9 mouse cellular contexts compared by ENCODE assay signal in the genomic region with DNA sequence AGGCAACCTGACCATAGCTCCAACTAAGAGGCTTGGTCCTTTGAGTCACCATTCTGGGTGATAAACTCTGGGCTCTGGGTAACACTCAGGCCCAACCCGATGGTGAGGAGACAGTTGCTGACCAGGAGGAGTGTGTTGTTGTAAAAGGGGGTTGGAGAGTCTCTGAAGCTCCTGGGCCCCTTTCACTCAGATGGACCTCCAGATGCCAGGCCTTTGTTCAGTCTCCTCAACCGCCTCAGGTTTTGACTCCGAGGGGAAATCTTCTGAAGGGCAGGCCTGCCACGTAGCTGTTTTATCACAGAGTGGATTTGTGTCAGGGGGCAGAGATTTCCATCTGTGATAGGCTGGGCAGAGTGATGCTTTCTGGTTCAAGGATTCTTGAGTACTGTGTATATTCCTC. TPM values are rescaled to one million over a fixed set of nuclear protein-coding genes. Genes with fewer than 3 reads are reported as not detected.
DNase-seq lines count a peak whose midpoint lies in the region; ATAC-seq and TF ChIP-seq lines count a peak whose summit lies in the region.
"Had no signal": no experiment of that assay in that cellular context is flagged by ENCODE, and none has a peak within 500 bp of the region (broad histone marks: within the 10 kb centered on the region; RNA-seq: fewer than 3 reads in every experiment).

No protein-coding gene starts in this region.

- H3K27me3 ChIP-seq in lung, embryonic 16.5 days (ENCODE audit: control insufficient read depth, insufficient read depth, low read depth, low read length), result no peaks in the 10 kb centered on the region
- H3K27me3 ChIP-seq in forebrain, embryonic 15.5 days, result no peaks in the 10 kb centered on the region
- no peaks in the 10 kb centered on the region for H3K27me3 ChIP-seq in limb, embryonic 14.5 days (ENCODE audit: control insufficient read depth, insufficient read depth, low read length)
- no peaks in the 10 kb centered on the region for H3K27me3 ChIP-seq in stomach, postnatal 0 days (ENCODE audit: control insufficient read depth, insufficient read depth, low read length)
- H3K27me3 ChIP-seq: megakaryocyte, embryonic 14.5 days had no signal

- no peak for DNase-seq in lung, postnatal 10 days
- no peak for DNase-seq in limb, embryonic 14.5 days (ENCODE audit: low spot score)
- no peak for DNase-seq in stomach, postnatal 0 days (ENCODE audit: low spot score)
- DNase-seq in gastrocnemius, adult 18-20 months (ENCODE audit: low spot score), result no peak
- no peak for DNase-seq in gastrocnemius, postnatal 25 days
- DNase-seq: right cerebral cortex, postnatal 25 days had no signal

- no peak for ATAC-seq in lung, embryonic 16.5 days (ENCODE audit: low read depth)
- no peak; the same call in 1 of the 2 replicates for ATAC-seq in forebrain, embryonic 15.5 days (replicated peaks)
- no peak for ATAC-seq in limb, embryonic 14.5 days (ENCODE audit: low FRiP score, low read depth)
- ATAC-seq in stomach, postnatal 0 days (ENCODE audit: low FRiP score, low TSS enrichment), result no peak

- H3K9ac ChIP-seq in lung, embryonic 16.5 days (ENCODE audit: low read length), result no peak overlapping the region
- peak overlapping the region; percentile 20 for H3K9ac ChIP-seq in forebrain, embryonic 15.5 days (replicated peaks)
- no peak overlapping the region for H3K9ac ChIP-seq in limb, embryonic 14.5 days (ENCODE audit: low read depth, low read length, severe bottlenecking)
- peak overlapping the region; percentile 31; the same call in 1 of the 2 replicates for H3K9ac ChIP-seq in stomach, postnatal 0 days (ENCODE audit: low read length)

- no peaks in the 10 kb centered on the region for H3K9me3 ChIP-seq in lung, embryonic 16.5 days (ENCODE audit: control insufficient read depth, low read length)
- H3K9me3 ChIP-seq in forebrain, embryonic 15.5 days, result no peaks in the 10 kb centered on the region
- no peaks in the 10 kb centered on the region for H3K9me3 ChIP-seq in limb, embryonic 14.5 days (ENCODE audit: control insufficient read depth, low read length)
- H3K9me3 ChIP-seq in stomach, postnatal 0 days (ENCODE audit: control insufficient read depth, low read length), result no peaks in the 10 kb centered on the region
- H3K9me3 ChIP-seq: megakaryocyte, embryonic 14.5 days had no signal

- peak overlapping the region; percentile 88 for H3K27ac ChIP-seq in lung, embryonic 16.5 days (ENCODE audit: low read length)
- peak overlapping the region; percentile 96 for H3K27ac ChIP-seq in forebrain, embryonic 15.5 days (replicated peaks)
- peak overlapping the region; percentile 76 for H3K27ac ChIP-seq in limb, embryonic 14.5 days (replicated peaks; ENCODE audit: low read depth, low read length)
- H3K27ac ChIP-seq in stomach, postnatal 0 days (replicated peaks), result peak overlapping the region; percentile 67

- no peak for TF ChIP-seq POLR2A in limb, embryonic 14.5 days (IDR thresholded peaks at IDR 0.05; ENCODE audit: borderline replicate concordance, extremely low read depth, insufficient read depth, insufficient read length)

- H3K4me2 ChIP-seq in lung, embryonic 16.5 days (ENCODE audit: low read depth, low read length), result peak overlapping the region; percentile 35
- peak overlapping the region; percentile 31 for H3K4me2 ChIP-seq in forebrain, embryonic 15.5 days (replicated peaks)
- H3K4me2 ChIP-seq in limb, embryonic 14.5 days (replicated peaks; ENCODE audit: low read depth, low read length, severe bottlenecking), result peak overlapping the region; percentile 15; the same call in 1 of the 2 replicates
- H3K4me2 ChIP-seq in stomach, postnatal 0 days (replicated peaks; ENCODE audit: low read depth), result peak overlapping the region; percentile 18

- peaks cover 55% of the 10 kb centered on the region for H3K4me1 ChIP-seq in lung, embryonic 16.5 days (replicated peaks; ENCODE audit: control insufficient read depth, insufficient read depth, low read length)
- peaks cover 81% of the 10 kb centered on the region for H3K4me1 ChIP-seq in forebrain, embryonic 15.5 days
- peaks cover 43% of the 10 kb centered on the region for H3K4me1 ChIP-seq in limb, embryonic 14.5 days (ENCODE audit: control insufficient read depth, insufficient read depth, low read length)
- H3K4me1 ChIP-seq in stomach, postnatal 0 days (replicated peaks; ENCODE audit: control insufficient read depth, insufficient read depth), result peaks cover 15% of the 10 kb centered on the region

- H3K4me3 ChIP-seq in lung, embryonic 16.5 days (ENCODE audit: low read length), result no peak overlapping the region
- H3K4me3 ChIP-seq in forebrain, embryonic 15.5 days, result no peak overlapping the region
- H3K4me3 ChIP-seq in limb, embryonic 14.5 days (replicated peaks; ENCODE audit: low read length), result no peak overlapping the region
- H3K4me3 ChIP-seq in stomach, postnatal 0 days (ENCODE audit: low read depth, low read length), result no peak overlapping the region
- H3K4me3 ChIP-seq: megakaryocyte, embryonic 14.5 days had no signal

- no peaks in the 10 kb centered on the region for H3K36me3 ChIP-seq in lung, embryonic 16.5 days (ENCODE audit: control insufficient read depth, insufficient read depth, low read length)
- H3K36me3 ChIP-seq in forebrain, embryonic 15.5 days, result no peaks in the 10 kb centered on the region
- peaks cover 4% of the 10 kb centered on the region; the same call in 1 of the 2 replicates for H3K36me3 ChIP-seq in limb, embryonic 14.5 days (ENCODE audit: control insufficient read depth, insufficient read depth, low read length)
- no peaks in the 10 kb centered on the region for H3K36me3 ChIP-seq in stomach, postnatal 0 days (ENCODE audit: control insufficient read depth, insufficient read depth, low read length)

- no peak for TF ChIP-seq EP300 in stomach, postnatal 0 days (optimal IDR thresholded peaks at IDR 0.05)

- WGBS in lung, embryonic 16.5 days, result 21% methylated on average over 4 of the region's 4 CpGs
- 2% methylated on average over 4 of the region's 4 CpGs for WGBS in forebrain, embryonic 15.5 days
- 8% methylated on average over 4 of the region's 4 CpGs for WGBS in limb, embryonic 14.5 days
- 26% methylated on average over 4 of the region's 4 CpGs for WGBS in stomach, postnatal 0 days

- TF ChIP-seq CTCF in stomach, postnatal 0 days (IDR thresholded peaks at IDR 0.05; ENCODE audit: low read depth), result no peak

RNA-seq across cellular contexts. Expression of gene A3galt2, which starts 38.9 kb away (rescaled TPM):
- 0.16 and 0.30 TPM in 2 replicates for polyA plus RNA-seq in lung, embryonic 16.5 days (2015; fragmentation: Nextera tagmentation; extraction: Ambion mirVana)
- polyA plus RNA-seq in forebrain, embryonic 15.5 days (2015; fragmentation: Nextera tagmentation; extraction: Ambion mirVana), result 0.45 and 0.61 TPM in 2 replicates
- 1.7 and 2.1 TPM in 2 replicates for polyA plus RNA-seq in limb, embryonic 14.5 days (2012; rRNA removed)
- polyA plus RNA-seq in limb, embryonic 14.5 days (2014; fragmentation: Nextera tagmentation; extraction: Ambion mirVana), result 0.15 and 0.39 TPM in 2 replicates
- polyA plus RNA-seq in stomach, postnatal 0 days (2015; fragmentation: Nextera tagmentation; extraction: Ambion mirVana), result 0.02 TPM in 1 of 2 replicates, not detected in the other
- not detected for total RNA-seq in gastrocnemius, adult 18-20 months (2021)
- total RNA-seq in gastrocnemius, postnatal 25 days (2021), result under 1 TPM in 1 of 2 experiments, not detected in 1; 0.13 TPM

Comparison
In these comparisons a context has a peak if more than half of its experiments do, and no peak if none do; other contexts are left out.
1. H3K9ac ChIP-seq: peak in forebrain, embryonic 15.5 days (single experiment) and stomach, postnatal 0 days (single experiment); none in lung, embryonic 16.5 days (single experiment) and limb, embryonic 14.5 days (single experiment).
2. Peak in every context shown above with its lines, with median percentiles within 50 percentile points of each other: H3K27ac ChIP-seq and H3K4me2 ChIP-seq.